Mouse (Mus musculus): ENCODE results near the gene Pygo2. TPM values are rescaled to one million over a fixed set of nuclear protein-coding genes. Genes with fewer than 3 reads are reported as not detected.

Gene Pygo2
- polyA plus RNA-seq, 1 experiment, result 26.2 TPM

DNA sequence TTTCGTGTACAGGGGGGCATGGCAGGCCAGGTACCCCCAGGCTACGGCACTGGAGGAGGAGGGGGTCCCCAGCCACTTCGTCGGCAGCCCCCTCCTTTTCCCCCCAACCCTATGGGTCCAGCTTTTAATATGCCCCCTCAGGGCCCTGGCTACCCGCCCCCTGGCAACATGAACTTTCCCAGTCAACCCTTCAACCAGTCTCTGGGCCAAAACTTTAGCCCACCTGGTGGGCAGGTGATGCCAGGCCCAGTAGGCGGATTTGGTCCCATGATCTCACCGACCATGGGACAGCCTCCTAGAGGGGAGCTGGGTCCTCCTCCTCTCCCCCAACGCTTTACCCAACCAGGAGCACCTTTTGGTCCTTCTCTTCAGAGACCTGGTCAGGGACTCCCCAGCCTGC lies 2.6 kb downstream of the Pygo2 start:
- peaks cover 13% of the 10 kb centered on the region; the same call in 1 of the 2 replicates for H3K4me1 ChIP-seq (ENCODE audit: control insufficient read depth, insufficient read depth, low read length)
- WGBS, result 92% methylated on average over 8 of the region's 8 CpGs
- H3K36me3 ChIP-seq (ENCODE audit: control insufficient read depth, insufficient read depth, low read length), result peaks cover 1% of the 10 kb centered on the region; the same call in 1 of the 2 replicates
- no peak for DNase-seq
- no peaks in the 10 kb centered on the region for H3K27me3 ChIP-seq (replicated peaks; ENCODE audit: control insufficient read depth, insufficient read depth, low read length)
- H3K27ac ChIP-seq (ENCODE audit: insufficient read depth, low read depth, low read length), result no peak overlapping the region
- no peak overlapping the region for H3K4me3 ChIP-seq (ENCODE audit: insufficient read depth, low read depth, low read length)
- no peak for TF ChIP-seq POLR2A (IDR thresholded peaks at IDR 0.05; ENCODE audit: low read depth, low read length)

GRCm38 (mm10) chr3:89434532-89434931 lies 4.5 kb downstream of the Pygo2 start:
- Histone ChIP-seq H3K36me3 (ENCODE audit: control insufficient read depth, insufficient read depth, low read length) (peaks cover 1% of the 10 kb centered on the region; the same call in 1 of the 2 replicates), H3K27ac (ENCODE audit: insufficient read depth, low read depth, low read length) (no peak overlapping the region), H3K4me1 (ENCODE audit: control insufficient read depth, insufficient read depth, low read length) (peaks cover 13% of the 10 kb centered on the region; the same call in 1 of the 2 replicates), H3K27me3 (replicated peaks; ENCODE audit: control insufficient read depth, insufficient read depth, low read length) (no peaks in the 10 kb centered on the region), H3K4me3 (ENCODE audit: insufficient read depth, low read depth, low read length) (no peak overlapping the region)
- DNase-seq, result no peak
- WGBS, result 79% methylated on average over 11 of the region's 11 CpGs
- no peak for TF ChIP-seq CTCF (conservative IDR thresholded peaks at IDR 0.05; ENCODE audit: insufficient read depth, insufficient read length, low read depth, low read length)
- TF ChIP-seq POLR2A (IDR thresholded peaks at IDR 0.05; ENCODE audit: low read depth, low read length), result no peak

DNA sequence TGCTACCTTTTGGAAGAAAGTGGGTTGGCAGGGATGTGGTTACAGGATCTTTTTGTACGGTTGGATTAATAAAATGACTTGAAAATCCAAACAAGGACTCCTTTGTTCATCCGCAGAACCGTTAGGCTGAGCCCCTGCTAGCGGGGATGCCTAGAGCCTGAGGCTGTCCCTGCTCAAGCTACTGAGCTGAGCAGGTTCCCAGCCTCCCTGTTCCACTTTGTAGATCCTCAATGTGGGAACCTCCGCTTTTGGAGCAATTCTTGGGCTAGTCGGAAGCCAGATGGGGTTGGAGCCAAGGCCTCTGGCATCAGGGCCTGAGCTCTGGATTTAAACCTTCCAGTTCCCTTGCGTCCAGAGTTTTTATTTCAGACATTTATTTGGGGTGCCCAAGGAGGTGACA lies 5.0 kb downstream of the Pygo2 start:
- WGBS, result 78% methylated on average over 7 of the region's 7 CpGs
- DNase-seq, result no peak
- no peaks in the 10 kb centered on the region for H3K27me3 ChIP-seq (replicated peaks; ENCODE audit: control insufficient read depth, insufficient read depth, low read length)
- no peak overlapping the region for H3K27ac ChIP-seq (ENCODE audit: insufficient read depth, low read depth, low read length)
- TF ChIP-seq POLR2A (IDR thresholded peaks at IDR 0.05; ENCODE audit: low read depth, low read length) (no peak), CTCF (conservative IDR thresholded peaks at IDR 0.05; ENCODE audit: insufficient read depth, insufficient read length, low read depth, low read length) (no peak)
- H3K4me1 ChIP-seq (ENCODE audit: control insufficient read depth, insufficient read depth, low read length), result peaks cover 13% of the 10 kb centered on the region; the same call in 1 of the 2 replicates
- peaks cover 1% of the 10 kb centered on the region; the same call in 1 of the 2 replicates for H3K36me3 ChIP-seq (ENCODE audit: control insufficient read depth, insufficient read depth, low read length)
- no peak overlapping the region for H3K4me3 ChIP-seq (ENCODE audit: insufficient read depth, low read depth, low read length)

DNA sequence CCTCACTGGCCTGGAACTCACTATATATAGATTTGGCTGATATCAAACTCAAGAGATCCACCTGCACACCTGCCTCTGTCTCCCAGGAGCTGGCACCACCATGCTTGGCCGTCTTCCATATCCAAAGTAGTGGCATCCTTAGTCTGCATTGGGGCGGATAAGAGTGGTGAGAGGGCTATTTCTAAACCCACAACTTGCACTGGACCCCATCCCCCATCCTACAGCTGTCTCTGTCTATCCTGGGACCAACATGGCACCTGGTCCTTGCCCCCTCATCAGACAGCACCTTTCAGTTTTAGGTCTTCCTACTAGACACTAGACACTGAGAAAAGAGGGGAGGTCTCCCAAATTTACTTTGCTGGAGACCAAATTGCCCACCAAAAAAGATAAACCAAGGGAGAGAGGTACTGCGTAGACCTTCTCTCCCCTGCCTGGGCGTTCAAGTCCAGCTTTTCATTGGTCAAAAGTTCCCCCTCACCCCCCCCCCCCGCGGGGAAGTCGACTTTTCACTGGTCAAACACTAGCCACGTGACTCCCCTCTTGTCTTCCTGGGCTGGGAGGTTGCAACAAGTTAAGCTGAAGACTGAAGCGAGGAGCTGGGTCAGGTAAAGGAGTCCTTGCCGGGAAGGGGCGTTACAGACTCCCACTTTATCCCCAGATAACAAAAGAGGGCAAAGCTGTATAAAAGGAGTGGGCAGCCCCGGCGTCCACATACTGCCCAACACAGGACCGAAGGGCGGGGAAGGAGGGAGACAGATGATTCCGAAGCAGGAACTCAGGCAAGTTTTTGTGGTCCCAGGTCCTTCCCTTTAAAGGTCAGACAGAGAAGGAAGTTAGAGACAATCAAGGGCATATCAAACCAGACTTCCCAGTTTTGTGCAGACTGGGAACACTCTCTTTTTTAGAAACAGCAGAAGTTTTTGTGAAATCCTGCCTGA lies 6.4 kb downstream of the Pygo2 start, which contains the start of gene Pbxip1:
Pbxip1 (plus strand) TSS at position 531 of the 938 bp plus-strand sequence.
- Histone ChIP-seq H3K36me3 (ENCODE audit: control insufficient read depth, insufficient read depth, low read length) (peaks cover 1% of the 10 kb centered on the region; the same call in 1 of the 2 replicates), H3K4me1 (ENCODE audit: control insufficient read depth, insufficient read depth, low read length) (peaks cover 7% of the 10 kb centered on the region; the same call in 1 of the 2 replicates), H3K27me3 (replicated peaks; ENCODE audit: control insufficient read depth, insufficient read depth, low read length) (no peaks in the 10 kb centered on the region), H3K4me3 (ENCODE audit: insufficient read depth, low read depth, low read length) (peak within 1 kb of the TSS; percentile 70), H3K27ac (ENCODE audit: insufficient read depth, low read depth, low read length) (peak within 1 kb of the TSS; percentile 73)
- TF ChIP-seq CTCF (conservative IDR thresholded peaks at IDR 0.05; ENCODE audit: insufficient read depth, insufficient read length, low read depth, low read length) (no peak), POLR2A (IDR thresholded peaks at IDR 0.05; ENCODE audit: low read depth, low read length) (no peak)
- WGBS, result 6% methylated on average over 16 of the region's 16 CpGs
- peak; percentile 90 for DNase-seq

- Histone ChIP-seq H3K4me1 (ENCODE audit: control insufficient read depth, insufficient read depth, low read length) (peaks cover 7% of the 10 kb centered on the region; the same call in 1 of the 2 replicates), H3K27me3 (replicated peaks; ENCODE audit: control insufficient read depth, insufficient read depth, low read length) (no peaks in the 10 kb centered on the region), H3K4me3 (ENCODE audit: insufficient read depth, low read depth, low read length) (peak overlapping the region; percentile 70), H3K36me3 (ENCODE audit: control insufficient read depth, insufficient read depth, low read length) (peaks cover 1% of the 10 kb centered on the region; the same call in 1 of the 2 replicates), H3K27ac (ENCODE audit: insufficient read depth, low read depth, low read length) (peak overlapping the region; percentile 73)
- DNase-seq, result peak; percentile 35
- TF ChIP-seq CTCF (conservative IDR thresholded peaks at IDR 0.05; ENCODE audit: insufficient read depth, insufficient read length, low read depth, low read length) (no peak), POLR2A (IDR thresholded peaks at IDR 0.05; ENCODE audit: low read depth, low read length) (no peak)
- WGBS, result 24% methylated on average over 5 of the region's 5 CpGs
Observed at GRCm38 (mm10) chr3:89437269-89437668, 7.3 kb downstream of the Pygo2 start.

GRCm38 (mm10) chr3:89440691-89441090 lies 10.7 kb downstream of the Pygo2 start:
- 86% methylated on average over 2 of the region's 2 CpGs for WGBS
- Histone ChIP-seq H3K27ac (ENCODE audit: insufficient read depth, low read depth, low read length) (no peak overlapping the region), H3K4me3 (ENCODE audit: insufficient read depth, low read depth, low read length) (no peak overlapping the region), H3K4me1 (ENCODE audit: control insufficient read depth, insufficient read depth, low read length) (peaks cover 7% of the 10 kb centered on the region; the same call in 1 of the 2 replicates), H3K36me3 (ENCODE audit: control insufficient read depth, insufficient read depth, low read length) (no peaks in the 10 kb centered on the region; the same call in 1 of the 2 replicates), H3K27me3 (replicated peaks; ENCODE audit: control insufficient read depth, insufficient read depth, low read length) (no peaks in the 10 kb centered on the region)
- no peak for TF ChIP-seq CTCF (conservative IDR thresholded peaks at IDR 0.05; ENCODE audit: insufficient read depth, insufficient read length, low read depth, low read length)
- no peak for TF ChIP-seq POLR2A (IDR thresholded peaks at IDR 0.05; ENCODE audit: low read depth, low read length)
- no peak for DNase-seq
